In genomic region chr4:108976458-108977071, GRCm38 (mm10) we compare ENCODE assay signal across 8 mouse cellular contexts. TPM values are rescaled to one million over a fixed set of nuclear protein-coding genes. Genes with fewer than 3 reads are reported as not detected.
DNase-seq lines count a peak whose midpoint lies in the region; ATAC-seq lines count a peak whose summit lies in the region.
"Had no signal": no experiment of that assay in that cellular context is flagged by ENCODE, and none has a peak within 500 bp of the region (broad histone marks: within the 10 kb centered on the region; RNA-seq: fewer than 3 reads in every experiment).

No protein-coding gene starts in this region.

- DNase-seq in urinary bladder, postnatal 14 days (ENCODE audit: low spot score) = peak; percentile 48
- DNase-seq in urinary bladder, postnatal 4 days (ENCODE audit: low spot score in 2 of 2) = no peak
- peak; percentile 24 for DNase-seq in adrenal gland, postnatal 25 days
- peak; percentile 74 for DNase-seq in embryonic facial prominence, embryonic 11.5 days (ENCODE audit: low spot score)
- DNase-seq in kidney, postnatal 10 days = peak; percentile 74
- DNase-seq in liver, embryonic 13.5 days = peak; percentile 44
- peak; percentile 75 for DNase-seq in retina, postnatal 1 day

- H3K27ac ChIP-seq in embryonic facial prominence, embryonic 11.5 days (replicated peaks; ENCODE audit: low read depth, low read length) = no peak overlapping the region
- H3K27ac ChIP-seq in liver, embryonic 13.5 days = no peak overlapping the region
- H3K27ac ChIP-seq: neural tube, embryonic 12.5 days had no signal

- ATAC-seq in embryonic facial prominence, embryonic 11.5 days (replicated peaks; ENCODE audit: insufficient number of reproducible peaks, low FRiP score, low TSS enrichment, low read depth) = no peak
- ATAC-seq in liver, embryonic 13.5 days (ENCODE audit: low read depth) = no peak

- H3K36me3 ChIP-seq in embryonic facial prominence, embryonic 11.5 days (replicated peaks; ENCODE audit: control insufficient read depth, insufficient read depth, low read depth, low read length) = no peaks in the 10 kb centered on the region
- no peaks in the 10 kb centered on the region for H3K36me3 ChIP-seq in liver, embryonic 13.5 days
- H3K36me3 ChIP-seq: neural tube, embryonic 12.5 days had no signal

- no peak overlapping the region for H3K4me3 ChIP-seq in embryonic facial prominence, embryonic 11.5 days (ENCODE audit: low read depth, low read length)
- H3K4me3 ChIP-seq in liver, embryonic 13.5 days (replicated peaks) = no peak overlapping the region
- H3K4me3 ChIP-seq: neural tube, embryonic 12.5 days had no signal

- no peaks in the 10 kb centered on the region for H3K9me3 ChIP-seq in embryonic facial prominence, embryonic 11.5 days (replicated peaks; ENCODE audit: control insufficient read depth, low read length)
- H3K9me3 ChIP-seq in liver, embryonic 13.5 days (replicated peaks) = no peaks in the 10 kb centered on the region
- H3K9me3 ChIP-seq: neural tube, embryonic 12.5 days had no signal

- H3K4me1 ChIP-seq in embryonic facial prominence, embryonic 11.5 days (ENCODE audit: control insufficient read depth, insufficient read depth, low read length) = no peaks in the 10 kb centered on the region
- H3K4me1 ChIP-seq in liver, embryonic 13.5 days (replicated peaks) = peaks cover 10% of the 10 kb centered on the region
- H3K4me1 ChIP-seq: neural tube, embryonic 12.5 days had no signal

- H3K27me3 ChIP-seq in embryonic facial prominence, embryonic 11.5 days (ENCODE audit: control insufficient read depth, insufficient read depth, low read length) = no peaks in the 10 kb centered on the region
- H3K27me3 ChIP-seq in liver, embryonic 13.5 days = peaks cover 8% of the 10 kb centered on the region
- H3K27me3 ChIP-seq: neural tube, embryonic 12.5 days had no signal

- no peak overlapping the region for H3K4me2 ChIP-seq in embryonic facial prominence, embryonic 11.5 days (ENCODE audit: low read depth, low read length)
- H3K4me2 ChIP-seq in liver, embryonic 13.5 days = no peak overlapping the region
- H3K4me2 ChIP-seq: neural tube, embryonic 12.5 days had no signal

- no peak overlapping the region for H3K9ac ChIP-seq in embryonic facial prominence, embryonic 11.5 days (replicated peaks; ENCODE audit: low read length)
- H3K9ac ChIP-seq in liver, embryonic 13.5 days = no peak overlapping the region
- H3K9ac ChIP-seq: neural tube, embryonic 12.5 days had no signal

- WGBS in embryonic facial prominence, embryonic 11.5 days = 41% methylated on average over 6 of the region's 6 CpGs
- WGBS in liver, embryonic 13.5 days (ENCODE audit: insufficient replicate concordance) = 45% methylated on average over 6 of the region's 6 CpGs

RNA-seq across cellular contexts. Expression of gene Nrd1, which starts 23.9 kb away (rescaled TPM):
- 119 and 126 TPM in 2 replicates for total RNA-seq in adrenal gland, postnatal 25 days (2021)
- 56.4 and 66.3 TPM in 2 replicates for polyA plus RNA-seq in embryonic facial prominence, embryonic 11.5 days (2014; fragmentation: Nextera tagmentation; extraction: Ambion mirVana)
- polyA plus RNA-seq in liver, embryonic 13.5 days (2015; fragmentation: Nextera tagmentation; extraction: Ambion mirVana) = 37.3 and 49.1 TPM in 2 replicates

Comparison
In these comparisons a context has a peak if more than half of its experiments do, and no peak if none do; other contexts are left out.
1. DNase-seq: peak in urinary bladder, postnatal 14 days (single experiment), adrenal gland, postnatal 25 days (single experiment), embryonic facial prominence, embryonic 11.5 days (single experiment), kidney, postnatal 10 days (single experiment), liver, embryonic 13.5 days (single experiment) and retina, postnatal 1 day (single experiment); none in urinary bladder, postnatal 4 days (0 of 2).